In the genomic region with DNA sequence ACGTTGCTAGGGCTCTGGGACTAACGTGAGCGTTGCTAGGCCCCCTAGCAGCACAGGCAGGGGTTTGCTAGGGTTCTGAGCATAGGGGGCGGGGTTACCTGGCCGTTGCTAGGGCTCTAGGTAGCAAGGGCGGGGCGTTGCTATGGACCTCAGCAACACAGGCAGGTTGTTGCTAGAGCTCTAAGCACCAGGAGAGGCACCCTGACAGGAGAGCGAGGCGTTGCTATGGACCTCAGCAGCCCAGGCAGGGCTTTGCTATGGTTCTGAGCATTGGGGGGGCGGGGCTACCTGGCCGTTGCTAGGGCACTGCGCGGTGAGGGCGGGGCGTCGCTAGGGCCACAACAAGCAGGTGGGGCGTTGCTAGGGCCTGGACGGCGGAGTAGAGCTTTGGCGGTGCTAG, we compare ENCODE assay signal across 7 mouse cellular contexts. TPM values are rescaled to one million over a fixed set of nuclear protein-coding genes. Genes with fewer than 3 reads are reported as not detected.
DNase-seq lines count a peak whose midpoint lies in the region; ATAC-seq and TF ChIP-seq lines count a peak whose summit lies in the region.

No protein-coding gene starts in this region.

- peak overlapping the region; percentile 69 for H3K4me2 ChIP-seq in hindbrain, embryonic 13.5 days
- H3K4me2 ChIP-seq in limb, embryonic 14.5 days (replicated peaks; ENCODE audit: low read depth, low read length, severe bottlenecking): peak overlapping the region; percentile 85
- H3K4me2 ChIP-seq in midbrain, embryonic 14.5 days (ENCODE audit: low read length): peak overlapping the region; percentile 81

- peak; percentile 64 for DNase-seq in urinary bladder, postnatal 25 days (ENCODE audit: low spot score)
- no peak for DNase-seq in urinary bladder, postnatal 10 days (ENCODE audit: low spot score)
- DNase-seq in cerebellum, adult 8-10 months: peak; percentile 70
- DNase-seq in limb, embryonic 14.5 days (ENCODE audit: low spot score): no peak
- no peak for DNase-seq in midbrain, embryonic 14.5 days
- DNase-seq in ovary, postnatal 36 days (ENCODE audit: low spot score): no peak

- ATAC-seq in hindbrain, embryonic 13.5 days (ENCODE audit: low FRiP score): peak; percentile 56; the same call in 1 of the 2 replicates
- ATAC-seq in limb, embryonic 14.5 days (ENCODE audit: low FRiP score, low read depth): peak; percentile 9
- no peak; the same call in 1 of the 2 replicates for ATAC-seq in midbrain, embryonic 14.5 days (ENCODE audit: low FRiP score, low TSS enrichment)

- peaks cover 19% of the 10 kb centered on the region for H3K36me3 ChIP-seq in hindbrain, embryonic 13.5 days
- peaks cover 18% of the 10 kb centered on the region for H3K36me3 ChIP-seq in limb, embryonic 14.5 days (ENCODE audit: control insufficient read depth, insufficient read depth, low read length)
- peaks cover 15% of the 10 kb centered on the region for H3K36me3 ChIP-seq in midbrain, embryonic 14.5 days (ENCODE audit: control insufficient read depth, insufficient read depth, low read length)

- H3K4me1 ChIP-seq in hindbrain, embryonic 13.5 days (replicated peaks): peaks cover 48% of the 10 kb centered on the region
- H3K4me1 ChIP-seq in limb, embryonic 14.5 days (ENCODE audit: control insufficient read depth, insufficient read depth, low read length): peaks cover 23% of the 10 kb centered on the region
- H3K4me1 ChIP-seq in midbrain, embryonic 14.5 days (ENCODE audit: control insufficient read depth, insufficient read depth, low read length): peaks cover 28% of the 10 kb centered on the region

- H3K9me3 ChIP-seq in hindbrain, embryonic 13.5 days: no peaks in the 10 kb centered on the region
- H3K9me3 ChIP-seq in limb, embryonic 14.5 days (ENCODE audit: control insufficient read depth, low read length): no peaks in the 10 kb centered on the region
- H3K9me3 ChIP-seq in midbrain, embryonic 14.5 days (ENCODE audit: control insufficient read depth, low read length): no peaks in the 10 kb centered on the region

- WGBS in hindbrain, embryonic 13.5 days: under 1% methylated on average over 20 of the region's 20 CpGs
- 0% methylated on average over 18 of the region's 20 CpGs for WGBS in limb, embryonic 14.5 days
- 0% methylated on average over 20 of the region's 20 CpGs for WGBS in midbrain, embryonic 14.5 days

- peaks cover 24% of the 10 kb centered on the region for H3K27me3 ChIP-seq in hindbrain, embryonic 13.5 days
- no peaks in the 10 kb centered on the region; the same call in 1 of the 2 replicates for H3K27me3 ChIP-seq in limb, embryonic 14.5 days (ENCODE audit: control insufficient read depth, insufficient read depth, low read length)
- H3K27me3 ChIP-seq in midbrain, embryonic 14.5 days (ENCODE audit: control insufficient read depth, insufficient read depth, low read length): no peaks in the 10 kb centered on the region

- H3K4me3 ChIP-seq in hindbrain, embryonic 13.5 days: peak overlapping the region; percentile 60
- H3K4me3 ChIP-seq in limb, embryonic 14.5 days (replicated peaks; ENCODE audit: low read length): peak overlapping the region; percentile 74
- peak overlapping the region; percentile 51 for H3K4me3 ChIP-seq in midbrain, embryonic 14.5 days (replicated peaks; ENCODE audit: low read depth, low read length)

- H3K9ac ChIP-seq in hindbrain, embryonic 13.5 days: peak overlapping the region; percentile 88
- peak overlapping the region; percentile 82 for H3K9ac ChIP-seq in limb, embryonic 14.5 days (ENCODE audit: low read depth, low read length, severe bottlenecking)
- peak overlapping the region; percentile 61 for H3K9ac ChIP-seq in midbrain, embryonic 14.5 days (replicated peaks; ENCODE audit: low read length)

- TF ChIP-seq POLR2A in limb, embryonic 14.5 days (IDR thresholded peaks at IDR 0.05; ENCODE audit: borderline replicate concordance, extremely low read depth, insufficient read depth, insufficient read length): no peak

- H3K27ac ChIP-seq in hindbrain, embryonic 13.5 days: peak overlapping the region; percentile 90
- H3K27ac ChIP-seq in limb, embryonic 14.5 days (replicated peaks; ENCODE audit: low read depth, low read length): peak overlapping the region; percentile 85
- H3K27ac ChIP-seq in midbrain, embryonic 14.5 days (replicated peaks; ENCODE audit: low read depth, low read length): peak overlapping the region; percentile 87

RNA-seq across cellular contexts. Expression of a gene that starts 12.2 kb away (rescaled TPM):
- polyA plus RNA-seq in hindbrain, embryonic 13.5 days (2015; fragmentation: Nextera tagmentation; extraction: Ambion mirVana): 16.4 and 17.4 TPM in 2 replicates
- polyA plus RNA-seq in limb, embryonic 14.5 days (2012; rRNA removed): 37.2 and 57.8 TPM in 2 replicates
- polyA plus RNA-seq in limb, embryonic 14.5 days (2014; fragmentation: Nextera tagmentation; extraction: Ambion mirVana): 14.4 and 16.2 TPM in 2 replicates
- polyA plus RNA-seq in midbrain, embryonic 14.5 days (2014; fragmentation: Nextera tagmentation; extraction: Ambion mirVana): 22.7 and 24.3 TPM in 2 replicates

RNA-seq across cellular contexts. Expression of a gene that starts 15.5 kb away (rescaled TPM):
- 0.08 and 0.13 TPM in 2 replicates for polyA plus RNA-seq in hindbrain, embryonic 13.5 days (2015; fragmentation: Nextera tagmentation; extraction: Ambion mirVana)
- 0.04 and 0.13 TPM in 2 replicates for polyA plus RNA-seq in limb, embryonic 14.5 days (2012; rRNA removed)
- polyA plus RNA-seq in limb, embryonic 14.5 days (2014; fragmentation: Nextera tagmentation; extraction: Ambion mirVana): 0.21 TPM in 1 of 2 replicates, not detected in the other
- 0.45 TPM in 1 of 2 replicates, not detected in the other for polyA plus RNA-seq in midbrain, embryonic 14.5 days (2014; fragmentation: Nextera tagmentation; extraction: Ambion mirVana)

RNA-seq across cellular contexts. Expression of a gene that starts 16.2 kb away (rescaled TPM):
- 90.0 and 94.1 TPM in 2 replicates for polyA plus RNA-seq in hindbrain, embryonic 13.5 days (2015; fragmentation: Nextera tagmentation; extraction: Ambion mirVana)
- 111 and 137 TPM in 2 replicates for polyA plus RNA-seq in limb, embryonic 14.5 days (2012; rRNA removed)
- polyA plus RNA-seq in limb, embryonic 14.5 days (2014; fragmentation: Nextera tagmentation; extraction: Ambion mirVana): 73.5 and 74.7 TPM in 2 replicates
- 79.2 and 84.7 TPM in 2 replicates for polyA plus RNA-seq in midbrain, embryonic 14.5 days (2014; fragmentation: Nextera tagmentation; extraction: Ambion mirVana)

RNA-seq across cellular contexts. Expression of a gene that starts 32.0 kb away (rescaled TPM):
- 40.8 and 44.5 TPM in 2 replicates for polyA plus RNA-seq in hindbrain, embryonic 13.5 days (2015; fragmentation: Nextera tagmentation; extraction: Ambion mirVana)
- polyA plus RNA-seq in limb, embryonic 14.5 days (2012; rRNA removed): 27.7 and 41.6 TPM in 2 replicates
- 36.0 and 40.3 TPM in 2 replicates for polyA plus RNA-seq in limb, embryonic 14.5 days (2014; fragmentation: Nextera tagmentation; extraction: Ambion mirVana)
- 37.1 and 39.0 TPM in 2 replicates for polyA plus RNA-seq in midbrain, embryonic 14.5 days (2014; fragmentation: Nextera tagmentation; extraction: Ambion mirVana)

RNA-seq across cellular contexts. Expression of a gene that starts 38.2 kb away (rescaled TPM):
- polyA plus RNA-seq in hindbrain, embryonic 13.5 days (2015; fragmentation: Nextera tagmentation; extraction: Ambion mirVana): 352 and 355 TPM in 2 replicates
- 27.2 and 36.6 TPM in 2 replicates for polyA plus RNA-seq in limb, embryonic 14.5 days (2012; rRNA removed)
- 19.8 and 20.1 TPM in 2 replicates for polyA plus RNA-seq in limb, embryonic 14.5 days (2014; fragmentation: Nextera tagmentation; extraction: Ambion mirVana)
- 407 and 464 TPM in 2 replicates for polyA plus RNA-seq in midbrain, embryonic 14.5 days (2014; fragmentation: Nextera tagmentation; extraction: Ambion mirVana)

Comparison
In these comparisons a context has a peak if more than half of its experiments do, and no peak if none do; other contexts are left out.
1. DNase-seq: peak in urinary bladder, postnatal 25 days (single experiment) and cerebellum, adult 8-10 months (single experiment); none in urinary bladder, postnatal 10 days (single experiment), limb, embryonic 14.5 days (single experiment), midbrain, embryonic 14.5 days (single experiment) and ovary, postnatal 36 days (single experiment).
2. Peak in every context shown above with its lines, with median percentiles within 50 percentile points of each other: H3K27ac ChIP-seq, H3K4me2 ChIP-seq, H3K4me3 ChIP-seq and H3K9ac ChIP-seq.